ENCODE assay signal across 12 mouse cellular contexts in the genomic region with DNA sequence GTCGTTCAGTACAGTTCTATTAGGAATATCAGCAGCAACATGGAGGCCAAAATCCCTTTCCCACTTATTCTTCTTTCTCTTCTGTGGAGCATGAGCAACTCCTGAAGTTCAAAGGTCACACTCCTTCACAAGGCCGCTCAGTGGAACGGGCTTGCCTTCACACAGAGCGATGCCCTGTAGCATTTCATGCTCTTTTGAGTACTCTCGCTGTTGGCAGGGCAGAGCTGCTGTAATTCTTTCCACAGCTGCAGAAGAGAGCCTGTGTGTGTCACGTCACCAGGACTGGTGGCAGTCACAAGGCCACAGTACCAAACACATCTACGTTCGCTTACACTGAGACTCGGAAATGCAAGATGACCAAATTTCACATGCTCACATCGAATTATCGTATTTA. TPM values are rescaled to one million over a fixed set of nuclear protein-coding genes. Genes with fewer than 3 reads are reported as not detected.
DNase-seq lines count a peak whose midpoint lies in the region; ATAC-seq and TF ChIP-seq lines count a peak whose summit lies in the region.
"Had no signal": no experiment of that assay in that cellular context is flagged by ENCODE, and none has a peak within 500 bp of the region (broad histone marks: within the 10 kb centered on the region; RNA-seq: fewer than 3 reads in every experiment).

No protein-coding gene starts in this region.

- no peaks in the 10 kb centered on the region for H3K27me3 ChIP-seq in heart, embryonic 13.5 days (replicated peaks)
- H3K27me3 ChIP-seq in heart, adult 2 months (ENCODE audit: control insufficient read depth, insufficient read depth, low read length), result no peaks in the 10 kb centered on the region
- H3K27me3 ChIP-seq in lung, embryonic 16.5 days (ENCODE audit: control insufficient read depth, insufficient read depth, low read depth, low read length), result no peaks in the 10 kb centered on the region
- no peaks in the 10 kb centered on the region for H3K27me3 ChIP-seq in embryonic facial prominence, embryonic 15.5 days
- no peaks in the 10 kb centered on the region for H3K27me3 ChIP-seq in stomach, embryonic 14.5 days (ENCODE audit: control insufficient read depth, insufficient read depth, low read length)
- H3K27me3 ChIP-seq: neural tube, embryonic 13.5 days had no signal

- no peak for ATAC-seq in heart, embryonic 13.5 days (ENCODE audit: extremely low read depth, insufficient number of reproducible peaks, low FRiP score, low TSS enrichment)
- ATAC-seq in lung, embryonic 16.5 days (ENCODE audit: low read depth), result peak; percentile 64
- peak; percentile 76 for ATAC-seq in embryonic facial prominence, embryonic 15.5 days (ENCODE audit: insufficient number of reproducible peaks, low FRiP score, low TSS enrichment, low read depth)
- ATAC-seq in stomach, embryonic 14.5 days (ENCODE audit: insufficient number of reproducible peaks, insufficient read depth, low FRiP score, low read depth), result no peak

- H3K4me1 ChIP-seq in heart, embryonic 13.5 days, result peaks cover 23% of the 10 kb centered on the region
- no peaks in the 10 kb centered on the region; the same call in 1 of the 2 replicates for H3K4me1 ChIP-seq in heart, adult 2 months (ENCODE audit: control insufficient read depth, insufficient read depth, low read length)
- peaks cover 9% of the 10 kb centered on the region for H3K4me1 ChIP-seq in lung, embryonic 16.5 days (replicated peaks; ENCODE audit: control insufficient read depth, insufficient read depth, low read length)
- H3K4me1 ChIP-seq in embryonic facial prominence, embryonic 15.5 days, result peaks cover 21% of the 10 kb centered on the region
- H3K4me1 ChIP-seq in stomach, embryonic 14.5 days (ENCODE audit: control insufficient read depth, insufficient read depth, low read length), result peaks cover 15% of the 10 kb centered on the region

- TF ChIP-seq CTCF in heart, adult 2 months (IDR thresholded peaks at IDR 0.05), result no peak

- H3K4me3 ChIP-seq in heart, embryonic 13.5 days, result no peak overlapping the region
- H3K4me3 ChIP-seq in heart, adult 2 months, result no peak overlapping the region
- no peak overlapping the region for H3K4me3 ChIP-seq in lung, embryonic 16.5 days (ENCODE audit: low read length)
- no peak overlapping the region for H3K4me3 ChIP-seq in embryonic facial prominence, embryonic 15.5 days (replicated peaks)
- H3K4me3 ChIP-seq in stomach, embryonic 14.5 days (ENCODE audit: low read depth, low read length), result no peak overlapping the region
- H3K4me3 ChIP-seq: neural tube, embryonic 13.5 days had no signal

- no peak overlapping the region for H3K4me2 ChIP-seq in heart, embryonic 13.5 days
- no peak overlapping the region for H3K4me2 ChIP-seq in lung, embryonic 16.5 days (ENCODE audit: low read depth, low read length)
- H3K4me2 ChIP-seq in embryonic facial prominence, embryonic 15.5 days (replicated peaks), result no peak overlapping the region
- no peak overlapping the region for H3K4me2 ChIP-seq in stomach, embryonic 14.5 days (replicated peaks; ENCODE audit: low read depth, low read length)
- H3K4me2 ChIP-seq: neural tube, embryonic 13.5 days had no signal

- H3K27ac ChIP-seq in heart, embryonic 13.5 days (replicated peaks), result peak overlapping the region; percentile 70
- H3K27ac ChIP-seq in heart, adult 2 months, result no peak overlapping the region
- H3K27ac ChIP-seq in lung, embryonic 16.5 days (ENCODE audit: low read length), result peak overlapping the region; percentile 57
- H3K27ac ChIP-seq in embryonic facial prominence, embryonic 15.5 days (replicated peaks), result peak overlapping the region; percentile 90
- H3K27ac ChIP-seq in stomach, embryonic 14.5 days (ENCODE audit: low read length), result peak overlapping the region; percentile 55
- H3K27ac ChIP-seq: neural tube, embryonic 13.5 days had no signal

- 72% methylated on average over 11 of the region's 11 CpGs for WGBS in heart, embryonic 13.5 days
- 78% methylated on average over 11 of the region's 11 CpGs for WGBS in heart, adult 2 months
- WGBS in lung, embryonic 16.5 days, result 53% methylated on average over 11 of the region's 11 CpGs
- WGBS in embryonic facial prominence, embryonic 15.5 days, result 37% methylated on average over 11 of the region's 11 CpGs
- WGBS in stomach, embryonic 14.5 days, result 59% methylated on average over 11 of the region's 11 CpGs

- no peaks in the 10 kb centered on the region for H3K79me2 ChIP-seq in heart, adult 2 months (replicated peaks; ENCODE audit: control insufficient read depth, insufficient read depth, low read length)

- DNase-seq in heart, adult 2 months, result no peak
- DNase-seq in lung, adult 18-20 months, result no peak
- DNase-seq in frontal cortex, postnatal 14 days (ENCODE audit: low spot score in 2 of 2), result no peak
- DNase-seq: cerebellum, adult 18-20 months; kidney, adult 2 months; thymus, adult 18-20 months had no signal

- H3K9ac ChIP-seq in heart, embryonic 13.5 days, result no peak overlapping the region
- H3K9ac ChIP-seq in heart, adult 2 months (ENCODE audit: low read depth, low read length), result no peak overlapping the region
- no peak overlapping the region for H3K9ac ChIP-seq in lung, embryonic 16.5 days (ENCODE audit: low read length)
- H3K9ac ChIP-seq in embryonic facial prominence, embryonic 15.5 days, result no peak overlapping the region
- no peak overlapping the region for H3K9ac ChIP-seq in stomach, embryonic 14.5 days (replicated peaks; ENCODE audit: low read depth, low read length)
- H3K9ac ChIP-seq: neural tube, embryonic 13.5 days had no signal

- TF ChIP-seq POLR2A in heart, adult 2 months (IDR thresholded peaks at IDR 0.05; ENCODE audit: insufficient read depth, low read depth, low read length), result no peak

- no peak for TF ChIP-seq EP300 in heart, adult 2 months (IDR thresholded peaks at IDR 0.05; ENCODE audit: insufficient read depth, low read depth, low read length)

- intact Hi-C loops in heart, adult 2 months (cut with DNase I), result no loop called here

- H3K36me3 ChIP-seq in heart, embryonic 13.5 days, result no peaks in the 10 kb centered on the region
- no peaks in the 10 kb centered on the region for H3K36me3 ChIP-seq in heart, adult 2 months (ENCODE audit: control insufficient read depth, insufficient read depth, low read length)
- no peaks in the 10 kb centered on the region for H3K36me3 ChIP-seq in lung, embryonic 16.5 days (ENCODE audit: control insufficient read depth, insufficient read depth, low read length)
- no peaks in the 10 kb centered on the region for H3K36me3 ChIP-seq in embryonic facial prominence, embryonic 15.5 days
- no peaks in the 10 kb centered on the region for H3K36me3 ChIP-seq in stomach, embryonic 14.5 days (ENCODE audit: control insufficient read depth, insufficient read depth, low read length)
- H3K36me3 ChIP-seq: neural tube, embryonic 13.5 days had no signal

- no peaks in the 10 kb centered on the region for H3K9me3 ChIP-seq in heart, embryonic 13.5 days
- no peaks in the 10 kb centered on the region for H3K9me3 ChIP-seq in lung, embryonic 16.5 days (ENCODE audit: control insufficient read depth, low read length)
- H3K9me3 ChIP-seq in embryonic facial prominence, embryonic 15.5 days (replicated peaks), result no peaks in the 10 kb centered on the region
- H3K9me3 ChIP-seq in stomach, embryonic 14.5 days (ENCODE audit: control insufficient read depth, low read depth, low read length), result no peaks in the 10 kb centered on the region
- H3K9me3 ChIP-seq: neural tube, embryonic 13.5 days had no signal

RNA-seq across cellular contexts. Expression of a gene that starts 21.2 kb away (rescaled TPM):
- 0.82 and 1.4 TPM in 2 replicates for polyA plus RNA-seq in heart, embryonic 13.5 days (2015; fragmentation: Nextera tagmentation; extraction: Ambion mirVana)
- total RNA-seq in heart, adult 2 months (2021), result under 1 TPM; 0.08 to 0.09 TPM
- 0.16 and 0.29 TPM in 2 replicates for polyA plus RNA-seq in heart, adult 2 months (2012; rRNA removed)
- polyA plus RNA-seq in lung, embryonic 16.5 days (2015; fragmentation: Nextera tagmentation; extraction: Ambion mirVana), result 1.3 and 1.6 TPM in 2 replicates
- polyA plus RNA-seq in embryonic facial prominence, embryonic 15.5 days (2015; fragmentation: Nextera tagmentation; extraction: Ambion mirVana), result 8.7 and 9.3 TPM in 2 replicates
- polyA plus RNA-seq in stomach, embryonic 14.5 days (2014; fragmentation: Nextera tagmentation; extraction: Ambion mirVana), result 5.4 and 5.7 TPM in 2 replicates
- total RNA-seq: megakaryocyte-erythroid progenitor cell, adult 5-6 weeks had no signal

Comparison
In these comparisons a context has a peak if more than half of its experiments do, and no peak if none do; other contexts are left out.
1. ATAC-seq: peak in lung, embryonic 16.5 days (single experiment) and embryonic facial prominence, embryonic 15.5 days (single experiment); none in heart, embryonic 13.5 days (single experiment) and stomach, embryonic 14.5 days (single experiment).